Mouse (Mus musculus): ENCODE data around the gene Foxs1.
A peak's percentile ranks its signal among the peaks of the same experiment; 100 is the strongest.

The Foxs1 gene

DNA sequence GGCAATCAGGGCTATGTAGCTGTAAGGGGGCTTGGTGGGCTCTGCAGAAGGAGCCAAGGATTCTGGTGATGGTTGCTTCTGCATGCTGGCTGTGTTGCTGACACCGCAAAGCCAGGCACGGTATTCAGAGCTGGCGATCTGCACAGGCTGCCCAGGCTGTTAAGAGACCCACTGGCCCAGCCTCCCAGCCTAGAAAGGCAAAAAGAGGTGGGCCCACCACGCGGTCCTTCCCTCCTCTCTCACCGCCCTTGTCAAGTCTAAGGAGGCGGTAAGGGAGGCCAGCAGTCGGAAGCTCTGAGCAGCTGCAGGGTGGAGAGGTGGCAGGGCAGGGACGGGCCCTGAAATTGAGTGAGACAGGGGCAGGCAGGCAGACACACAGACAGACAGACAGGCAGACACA lies at the start of gene Foxs1:
TSS of gene Foxs1 (minus strand) at position 161 of the 400 bp plus-strand sequence.
- DNase-seq (ENCODE audit: low spot score) = no peak

DNA sequence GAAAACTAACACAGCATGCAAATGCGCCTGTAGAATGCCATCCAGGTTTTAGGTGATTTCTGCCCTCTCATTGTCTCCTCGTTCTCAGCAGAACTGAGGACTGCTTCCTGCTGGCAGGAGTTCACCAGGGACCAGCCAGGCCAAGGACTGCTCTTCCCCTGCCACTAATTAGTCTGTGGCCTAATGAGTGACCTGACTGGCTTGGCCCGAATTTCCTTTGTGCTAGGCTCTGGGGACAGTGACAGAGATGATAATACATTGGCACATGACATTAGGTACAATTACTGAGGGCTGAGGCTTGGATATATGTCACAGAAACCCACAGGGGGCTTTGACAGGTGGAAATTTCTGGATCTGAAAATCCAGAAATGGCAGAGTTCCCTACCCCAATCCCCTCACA lies 44.0 kb upstream of the Foxs1 start:
- DNase-seq (ENCODE audit: low spot score) = no peak

DNA sequence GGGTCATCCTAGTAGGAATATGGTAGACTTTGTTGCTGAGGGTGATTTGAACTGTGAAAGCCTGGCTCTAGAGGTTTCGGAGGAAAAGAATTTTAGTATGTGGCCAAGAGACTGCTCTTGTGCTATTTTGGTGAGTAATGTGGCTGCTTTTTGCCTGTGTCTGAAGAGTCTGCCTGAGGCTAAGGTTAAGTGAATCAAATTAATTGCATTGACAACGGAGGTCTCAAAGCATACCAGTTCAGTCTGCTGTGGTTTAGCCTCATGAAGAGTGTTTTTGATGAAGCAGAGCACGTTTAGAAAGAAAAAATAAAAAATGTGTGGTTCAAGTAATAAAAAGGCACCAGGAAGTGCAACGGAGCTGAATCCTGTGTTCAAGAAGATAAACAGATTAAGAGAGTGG lies 32.5 kb upstream of the Foxs1 start:
- no peak for DNase-seq (ENCODE audit: low spot score)

DNA sequence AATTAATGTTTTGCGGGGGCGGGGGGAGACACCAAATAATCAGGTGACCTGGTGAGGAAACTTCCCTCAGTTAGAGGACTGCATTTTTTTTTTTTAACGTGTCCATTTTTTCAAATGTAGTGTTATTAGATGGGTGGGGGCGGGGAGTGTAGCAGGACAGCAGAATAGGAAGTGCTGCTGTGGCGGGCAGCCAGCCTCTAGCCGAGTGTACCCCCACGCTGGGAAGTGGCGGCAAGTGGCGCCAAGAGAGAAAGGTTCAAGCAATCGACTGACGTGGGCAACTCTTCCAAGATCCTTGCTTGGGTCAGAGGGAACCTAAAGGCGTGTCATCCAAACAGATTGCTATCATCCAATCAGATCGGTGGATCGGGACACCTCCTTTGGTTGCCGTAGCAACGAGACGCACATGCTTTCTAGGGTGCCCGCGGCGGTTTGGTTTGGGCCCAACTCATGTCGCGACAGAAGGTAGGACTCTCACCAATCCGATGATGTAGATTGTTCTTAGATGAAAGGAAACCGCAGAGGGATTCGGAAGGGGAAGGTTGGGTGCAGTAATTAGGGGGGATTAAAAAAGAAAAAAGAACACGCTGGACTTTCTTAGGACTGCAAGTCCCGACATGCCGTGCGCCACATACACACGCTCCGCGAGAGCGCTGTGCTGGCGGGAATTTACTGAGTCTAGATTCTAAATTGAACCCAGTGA lies 29.2 kb upstream of the Foxs1 start, which contains the start of gene Ttll9:
TSS of gene Ttll9 (plus strand) at position 395 of the 703 bp plus-strand sequence.
- peak; percentile 19 for DNase-seq (ENCODE audit: low spot score)

DNA sequence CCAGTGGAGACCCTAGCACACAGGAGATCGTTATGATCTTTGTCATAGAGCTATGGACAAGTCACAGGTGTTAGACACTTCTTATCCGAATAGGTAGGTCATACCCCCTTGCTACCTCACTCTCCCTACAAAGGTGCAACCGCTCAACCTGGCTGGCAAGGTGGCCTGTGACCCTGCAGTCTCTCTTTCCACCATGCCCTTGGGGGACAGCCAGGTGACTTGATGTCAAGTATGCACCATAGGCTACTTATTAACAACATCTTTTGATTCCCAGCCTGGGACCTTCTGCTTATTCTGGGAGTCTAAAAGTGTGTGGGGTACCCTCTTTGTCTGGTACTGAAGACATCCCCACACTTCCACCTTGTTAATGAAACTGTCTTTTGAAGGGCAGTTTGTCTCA lies 25.1 kb upstream of the Foxs1 start:
- no peak for DNase-seq (ENCODE audit: low spot score)

DNA sequence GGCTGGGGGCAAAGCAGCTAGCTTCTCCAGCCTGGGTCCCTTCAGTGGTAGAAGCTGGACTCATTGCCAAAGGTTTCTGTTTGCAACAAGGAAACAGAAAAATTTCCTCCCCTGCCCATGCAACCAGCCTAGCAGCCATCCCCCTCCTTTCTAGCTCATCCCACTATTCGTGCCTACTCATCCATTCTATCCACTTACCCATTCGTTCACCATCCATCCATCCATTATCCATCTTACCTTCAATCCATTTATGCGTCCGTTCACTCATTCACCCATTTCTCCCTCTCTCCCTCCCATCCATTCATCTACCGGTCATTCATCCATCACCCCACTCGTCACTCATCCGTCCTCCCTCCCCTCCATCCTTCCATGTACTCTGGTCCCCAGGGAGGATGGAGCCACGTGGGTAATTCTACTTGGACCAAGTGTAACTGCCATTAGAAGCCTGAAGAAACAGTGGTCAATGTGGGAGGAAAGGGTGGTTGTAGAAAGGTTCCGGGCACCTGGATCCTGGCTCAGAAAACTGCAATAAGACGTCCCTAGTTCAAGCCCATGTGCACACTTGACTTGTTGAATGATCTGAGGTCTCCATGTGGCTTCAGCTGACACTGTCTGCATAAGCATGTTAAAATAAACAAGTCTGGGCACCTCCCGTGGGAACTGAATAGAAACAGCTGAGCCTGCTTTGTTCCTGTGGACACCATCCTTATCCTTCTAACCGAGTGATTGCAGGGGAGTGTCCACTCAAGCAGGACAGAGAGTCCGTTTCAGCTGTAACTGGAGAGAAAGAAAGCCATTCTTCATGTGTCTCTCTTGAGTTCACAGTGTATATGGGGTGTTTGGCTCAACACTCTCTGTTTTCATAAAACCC lies 19.1 kb upstream of the Foxs1 start:
- DNase-seq (ENCODE audit: low spot score) = no peak

DNA sequence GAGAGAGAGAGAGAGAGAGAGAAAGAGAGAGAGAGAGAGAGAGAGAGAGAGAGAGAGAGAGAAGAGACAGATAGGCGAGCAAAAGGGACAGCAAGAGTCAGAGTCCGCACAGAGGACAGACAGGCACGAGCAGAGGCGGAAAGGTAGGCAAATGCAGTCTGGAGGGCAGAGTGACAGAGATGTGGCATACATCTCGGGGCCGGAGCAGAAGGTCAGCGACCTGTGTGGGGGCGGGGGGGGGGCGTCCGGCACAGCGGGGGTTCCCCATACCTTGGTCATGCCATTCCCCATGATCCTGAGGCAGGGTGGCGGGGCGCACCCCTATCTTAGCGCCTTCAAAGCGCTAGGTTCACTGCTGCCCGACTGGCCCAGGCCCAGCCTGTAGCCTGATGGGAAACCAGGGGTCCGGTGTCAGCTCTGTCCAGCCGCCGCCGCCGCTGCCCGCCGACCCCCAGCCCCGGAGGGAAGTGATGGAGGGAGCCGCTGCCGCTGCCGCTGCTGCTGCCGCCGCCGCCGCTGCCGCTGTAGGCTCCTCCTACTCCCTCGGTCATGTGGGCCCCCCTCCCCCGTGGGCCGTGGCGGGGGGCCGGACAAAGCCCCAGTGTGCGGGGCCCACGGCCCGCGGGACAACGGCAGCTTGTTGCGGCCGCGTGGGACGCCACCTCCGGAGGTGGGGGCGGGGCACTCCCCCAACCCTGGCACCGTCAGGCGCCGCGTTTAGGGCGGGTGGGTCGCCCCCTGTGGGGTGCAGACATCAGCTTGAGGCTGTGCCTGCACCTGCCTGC lies 18.2 kb upstream of the Foxs1 start, which contains the start of gene Dusp15:
TSS of gene Dusp15 (minus strand) at position 634 of the 785 bp plus-strand sequence.
- no peak for DNase-seq (ENCODE audit: low spot score)

DNA sequence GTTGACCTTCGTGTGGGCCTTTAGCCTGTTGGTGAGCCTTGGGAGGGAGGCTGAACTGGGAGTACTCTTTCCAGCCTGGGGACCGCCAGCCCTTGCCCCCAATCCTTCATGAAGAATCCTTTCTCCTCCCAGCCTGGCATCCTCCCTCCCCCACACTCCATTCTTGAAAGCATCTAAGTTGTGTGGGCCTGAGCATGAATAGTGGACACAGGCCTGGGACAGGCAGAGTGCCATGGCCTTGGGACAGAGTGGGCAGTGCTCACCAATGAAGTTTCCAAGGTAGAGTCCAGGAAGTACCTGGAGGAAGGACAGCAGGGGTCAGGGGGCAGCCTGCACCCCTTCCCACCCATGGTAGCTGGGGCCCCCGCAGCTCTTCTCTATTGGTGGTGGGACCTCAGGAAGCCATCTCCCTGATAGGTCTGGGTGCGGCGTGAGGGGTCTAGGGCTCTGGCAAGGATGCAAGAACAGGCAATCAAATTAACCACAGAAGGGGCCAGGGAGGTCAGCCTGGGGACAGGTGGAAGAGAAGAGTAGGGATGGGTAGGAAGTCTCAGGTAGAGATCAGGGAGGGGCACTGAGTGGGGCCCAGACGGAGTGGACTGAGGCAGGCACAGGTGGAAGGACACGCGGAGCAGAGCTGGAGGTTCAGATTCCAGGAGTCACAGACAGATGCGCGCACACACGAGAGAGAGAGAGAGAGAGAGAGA lies 17.5 kb upstream of the Foxs1 start:
- DNase-seq (ENCODE audit: low spot score) = no peak

DNA sequence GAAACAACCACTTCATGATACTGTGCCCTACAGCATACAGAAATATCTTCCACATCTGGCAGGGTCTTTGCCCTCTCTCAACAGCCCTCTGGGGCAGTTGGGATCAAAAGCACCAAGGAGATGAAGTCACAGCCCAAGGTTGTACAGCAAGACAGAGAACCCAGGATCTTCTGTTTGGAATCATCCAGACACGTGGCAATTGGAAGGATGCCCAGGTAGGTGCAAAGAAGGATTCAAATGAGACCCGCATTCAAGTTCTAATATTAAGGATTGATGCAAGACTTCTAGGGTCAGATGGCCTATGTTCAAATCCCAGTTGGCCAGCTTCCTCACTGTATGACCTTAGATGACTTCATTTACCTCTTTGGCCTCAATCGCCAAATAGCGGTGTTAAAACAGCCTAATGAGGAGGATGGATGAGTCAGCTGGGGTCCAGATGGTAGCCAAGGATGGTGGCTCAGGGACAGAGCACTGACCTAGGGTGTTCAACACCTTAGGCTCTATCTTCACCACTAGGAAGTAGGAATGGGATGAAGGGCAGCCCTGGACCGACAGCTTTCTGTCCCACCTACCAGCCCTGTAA lies 15.5 kb upstream of the Foxs1 start:
- DNase-seq (ENCODE audit: low spot score) = no peak

DNA sequence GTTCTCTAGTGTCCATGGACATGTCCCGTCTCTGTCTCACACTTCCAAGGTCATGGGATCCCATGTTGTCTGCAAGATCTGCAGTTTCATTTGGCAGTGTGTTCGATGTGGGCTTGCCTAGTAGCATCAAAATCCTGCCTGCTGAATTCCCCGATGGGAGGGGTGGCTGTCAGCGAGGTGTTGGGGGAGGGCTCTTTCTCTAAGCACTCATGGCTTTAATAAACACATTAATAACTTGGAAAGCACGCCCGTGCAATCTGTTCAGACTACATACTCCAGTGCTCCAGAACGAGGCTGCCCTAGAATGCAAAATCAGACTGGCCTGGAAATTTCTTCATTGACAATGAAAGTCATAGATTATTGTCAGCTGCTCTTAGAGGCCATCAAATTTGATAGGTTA lies 14.1 kb upstream of the Foxs1 start:
- DNase-seq (ENCODE audit: low spot score) = no peak

DNA sequence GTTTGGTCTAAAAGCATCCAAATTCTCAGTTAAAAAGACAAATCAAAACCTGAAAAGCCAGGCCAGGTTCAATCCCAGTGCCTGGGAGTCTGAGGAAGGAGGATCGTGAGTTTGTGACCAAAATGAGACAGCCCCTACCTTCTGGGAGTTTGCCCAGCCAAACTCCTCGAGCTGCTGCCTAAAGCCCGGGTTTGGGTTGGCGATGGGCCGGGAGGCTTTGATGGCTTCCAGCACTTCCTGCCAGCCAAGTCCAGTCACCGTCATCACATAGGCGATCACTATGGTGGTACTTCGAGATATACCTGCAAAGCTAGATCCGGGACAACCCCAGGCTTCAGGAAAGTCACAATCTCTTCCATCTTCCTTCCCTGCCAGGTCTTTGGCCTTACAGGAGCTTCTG lies 11.0 kb upstream of the Foxs1 start:
- DNase-seq (ENCODE audit: low spot score) = no peak

DNA sequence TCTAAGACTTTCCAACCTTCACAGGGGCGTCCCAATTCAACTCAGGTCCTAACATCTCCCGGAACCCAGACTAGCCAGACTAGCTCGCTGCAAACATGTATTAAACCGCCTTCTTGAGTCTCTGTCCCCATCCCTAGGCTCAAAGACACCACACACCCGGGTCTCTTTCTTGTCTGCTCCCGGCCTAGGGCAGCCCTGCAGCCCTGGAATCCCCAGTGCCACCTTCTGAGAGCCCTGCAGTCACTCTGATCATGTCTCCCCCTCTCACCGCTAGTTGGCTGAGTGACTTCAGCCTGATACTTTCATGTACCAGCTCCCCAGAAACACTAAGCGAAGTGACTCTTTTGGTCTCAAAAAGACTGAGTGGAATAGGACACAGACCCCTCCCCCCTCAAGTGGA lies 10.6 kb upstream of the Foxs1 start:
- DNase-seq (ENCODE audit: low spot score) = no peak

DNA sequence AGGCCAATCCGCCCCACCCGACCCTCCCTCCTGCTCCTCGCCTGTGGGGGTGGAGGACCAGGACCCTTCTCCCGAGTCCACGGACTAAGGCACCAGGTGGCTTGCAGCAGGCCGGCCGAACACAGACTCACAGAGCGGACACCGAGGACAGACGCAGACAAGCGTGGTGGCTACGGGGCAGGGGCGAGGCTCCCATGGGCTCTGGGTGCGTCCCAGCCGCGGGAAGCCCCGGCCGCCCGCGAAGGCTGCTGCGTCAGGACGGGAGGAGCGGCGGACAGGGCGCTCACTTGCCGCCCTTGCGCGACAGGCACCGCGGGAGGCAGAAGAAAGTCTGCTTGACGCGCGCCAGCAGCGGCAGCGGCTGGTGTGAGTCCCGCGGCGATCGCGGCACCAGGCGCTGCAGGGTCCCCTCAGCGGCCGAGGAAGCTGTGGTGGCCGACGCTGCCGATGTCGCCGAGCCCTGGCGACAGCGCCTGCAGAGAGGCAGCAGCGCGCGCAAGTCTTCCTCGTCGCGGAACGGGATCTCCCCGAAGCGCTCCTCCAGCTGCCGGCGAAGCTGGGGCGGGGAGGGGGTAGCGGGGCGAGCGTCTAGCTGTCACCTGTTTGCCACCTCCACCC lies 10.0 kb upstream of the Foxs1 start:
- DNase-seq (ENCODE audit: low spot score) = no peak

DNA sequence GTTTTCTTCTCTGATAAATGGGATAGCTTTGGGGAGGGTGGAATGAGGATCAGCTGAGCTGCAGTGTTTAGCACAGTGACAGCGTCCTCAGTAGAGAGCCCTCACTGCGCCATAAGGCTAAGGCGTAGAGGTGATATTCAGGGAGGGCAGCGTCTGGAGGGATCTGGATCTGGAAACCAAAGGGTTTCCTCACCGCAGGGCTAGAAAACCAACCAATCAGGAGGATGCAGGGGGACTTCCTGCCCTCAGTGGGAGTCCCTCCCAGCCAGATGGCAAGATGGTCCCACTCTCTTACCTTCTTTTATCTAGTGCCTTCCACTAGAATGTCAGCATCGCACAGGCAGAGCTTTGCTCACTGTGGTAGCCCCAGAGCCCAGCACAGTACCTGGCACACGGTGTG lies 8.8 kb upstream of the Foxs1 start:
- DNase-seq (ENCODE audit: low spot score) = no peak

DNA sequence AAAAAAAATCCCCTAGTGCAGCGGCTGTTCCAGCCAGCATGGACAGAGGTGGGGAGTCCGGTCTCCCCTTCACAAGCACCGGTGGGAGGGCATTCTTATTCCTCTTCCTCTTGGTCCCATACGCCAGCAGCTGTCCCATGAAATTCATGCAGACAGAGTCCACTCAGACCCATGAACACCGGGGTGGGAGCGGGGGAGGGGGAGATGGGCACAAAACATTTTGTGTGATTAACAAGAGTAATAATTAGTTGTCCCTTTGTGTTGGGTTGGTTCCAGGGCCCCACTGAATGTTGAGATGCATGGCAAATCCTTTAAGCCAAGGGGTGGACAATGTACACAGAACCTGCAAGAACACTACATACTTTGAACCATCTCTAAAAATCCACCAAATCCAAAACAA lies 8.1 kb upstream of the Foxs1 start:
- DNase-seq (ENCODE audit: low spot score) = no peak

DNA sequence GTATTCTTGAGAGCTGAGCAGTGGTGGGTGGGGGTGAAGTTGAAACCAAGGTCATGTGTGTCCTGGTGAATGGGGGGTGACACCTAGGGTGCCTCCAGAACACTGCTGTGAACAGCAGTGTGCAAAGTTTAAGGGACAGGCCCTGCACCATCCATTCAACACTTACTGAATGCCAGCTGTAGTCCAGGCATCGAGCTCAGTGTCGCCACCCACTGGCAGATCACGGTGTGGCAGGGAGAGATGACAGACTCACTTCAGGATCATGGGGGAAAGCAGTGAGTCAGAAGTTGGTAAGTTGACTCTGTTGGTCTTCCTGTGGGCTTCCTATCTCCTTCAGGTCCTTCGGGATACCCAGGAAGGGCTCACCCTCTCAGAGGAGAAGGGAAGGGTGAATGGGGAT lies 6.8 kb upstream of the Foxs1 start:
- DNase-seq (ENCODE audit: low spot score) = peak; percentile 34

DNA sequence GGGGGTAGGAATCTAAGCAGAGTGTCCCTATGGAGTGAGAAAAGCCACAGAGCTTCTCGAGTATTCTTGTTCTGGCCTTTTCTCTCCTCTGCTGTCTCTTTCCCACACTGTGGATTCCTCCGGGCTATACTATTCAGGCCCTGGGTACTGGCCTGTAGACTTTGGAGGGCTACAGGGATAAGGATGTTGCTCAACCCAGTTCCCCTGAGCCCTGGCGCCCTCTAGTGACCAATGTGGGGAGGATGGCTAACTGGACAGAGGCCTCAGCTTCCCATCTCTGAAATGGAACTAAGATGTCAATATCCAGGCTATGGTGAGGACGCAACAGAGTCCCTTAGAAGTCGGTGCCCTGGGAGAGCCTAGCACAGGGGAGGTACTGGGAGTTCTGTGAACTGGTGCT lies 606 bp upstream of the Foxs1 start:
- no peak for DNase-seq (ENCODE audit: low spot score)

DNA sequence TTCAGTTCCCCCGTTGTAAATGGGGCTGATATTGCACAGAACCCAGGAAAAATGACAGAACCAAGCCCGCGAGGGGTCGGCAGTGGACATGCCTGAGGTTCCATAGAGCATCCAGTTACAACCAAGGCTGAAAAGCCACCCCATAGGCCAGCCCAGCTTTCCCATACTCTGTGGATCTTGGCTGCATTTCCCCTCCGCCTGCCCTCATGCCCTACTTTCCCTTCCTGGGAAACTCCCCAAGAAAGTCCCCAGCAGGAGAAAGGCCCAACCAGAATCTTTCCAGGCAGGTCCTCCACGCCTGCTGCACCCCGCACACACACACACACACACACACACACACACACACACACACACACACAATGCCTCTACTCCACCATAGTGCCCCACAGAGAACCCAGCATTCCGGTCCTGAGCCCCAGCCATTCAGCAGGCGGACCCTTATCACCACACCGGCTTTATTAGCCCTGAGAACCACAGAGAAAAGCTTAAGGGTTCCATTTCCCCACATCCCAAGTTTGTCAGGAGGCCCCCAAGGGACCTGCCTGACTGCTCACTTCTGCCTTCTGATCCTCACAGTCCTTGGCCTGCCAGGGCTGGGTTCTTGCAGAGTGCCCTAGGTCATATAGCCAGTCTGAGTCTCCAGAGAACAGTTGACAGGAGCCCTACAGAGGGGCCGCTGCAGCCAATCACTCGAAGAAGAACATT lies 1.4 kb downstream of the Foxs1 start:
- no peak for DNase-seq (ENCODE audit: low spot score)

DNA sequence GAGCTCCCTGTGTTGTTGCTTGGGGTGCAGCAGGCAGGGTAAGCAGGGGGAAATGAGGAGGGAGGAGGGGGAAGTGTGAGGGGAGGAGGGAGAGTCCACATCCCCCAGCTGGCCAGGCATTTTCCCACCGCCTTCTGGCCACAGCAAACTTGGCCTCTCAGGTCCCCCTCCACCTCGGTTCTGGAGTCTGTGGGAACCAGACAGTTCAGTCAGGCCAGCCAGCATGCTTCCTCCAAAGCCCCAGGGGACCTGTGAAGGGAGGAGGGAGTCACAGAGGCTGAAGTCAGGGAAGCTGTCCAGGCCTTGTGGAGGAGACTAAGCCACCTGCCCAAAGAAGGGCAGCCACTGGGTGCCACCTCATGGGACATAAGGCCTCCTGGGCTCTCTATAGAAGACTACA lies 2.7 kb downstream of the Foxs1 start:
- DNase-seq (ENCODE audit: low spot score) = no peak

DNA sequence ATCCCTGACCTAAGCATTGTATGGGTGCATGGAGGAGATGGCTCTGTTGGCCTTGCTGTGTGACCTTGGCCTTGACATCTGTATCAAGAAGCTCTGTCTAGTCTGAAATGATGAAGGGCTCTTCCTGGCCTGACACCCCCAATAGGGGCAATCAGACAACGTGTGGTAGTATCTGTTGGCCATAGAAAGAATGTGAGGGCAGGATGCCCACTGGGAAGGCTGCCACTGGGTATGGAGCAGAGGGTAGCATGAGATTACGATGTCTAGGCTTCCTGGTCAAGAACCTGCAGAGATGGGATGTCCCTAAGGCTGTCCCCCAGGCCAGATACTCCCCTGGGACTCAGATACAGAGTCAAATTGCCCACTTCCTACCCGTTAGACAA lies 4.0 kb downstream of the Foxs1 start:
- no peak for DNase-seq (ENCODE audit: low spot score)

All from T-cell, adult 2 months (primary cell).